Mouse (Mus musculus) cerebellum, adult 18-20 months (tissue): ENCODE results near the gene Fam151b.

Source experiments
- DNase-seq, 2 experiments: peaks; one replicate each; pipeline ENCODE4 v3.0.0; 2021

Fam151b gene

GRCm38 (mm10) chr13:92483852-92484463 is at the start of gene Fam151b:
Fam151b (minus strand) TSS chr13:92484015.
- DNase-seq, result peak; percentile 93 to 96

- DNase-seq, result no peak
Observed at GRCm38 (mm10) chr13:92532216-92532615, 48.4 kb upstream of the Fam151b start.

GRCm38 (mm10) chr13:92531237-92531636 is 47.4 kb upstream of the Fam151b start:
- peak in 1 of 2 experiments; percentile 8 for DNase-seq

- peak; percentile 97 to 100 for DNase-seq
Observed at GRCm38 (mm10) chr13:92530721-92531211, 47.0 kb upstream of the Fam151b start, which contains the start of gene Zfyve16. Zfyve16 (minus strand) TSS chr13:92530868.

- no peak for DNase-seq
Observed at GRCm38 (mm10) chr13:92529828-92530720, 46.3 kb upstream of the Fam151b start.

- DNase-seq, result no peak
Observed at GRCm38 (mm10) chr13:92523178-92523813, 39.5 kb upstream of the Fam151b start.

GRCm38 (mm10) chr13:92504871-92505270 is 21.1 kb upstream of the Fam151b start:
- no peak for DNase-seq

- no peak for DNase-seq
Observed at GRCm38 (mm10) chr13:92491923-92492322, 8.1 kb upstream of the Fam151b start.

GRCm38 (mm10) chr13:92490817-92491216 is 7.0 kb upstream of the Fam151b start:
- no peak for DNase-seq

GRCm38 (mm10) chr13:92483348-92483747 is 467 bp downstream of the Fam151b start:
- DNase-seq, result peak; percentile 43 to 45

- DNase-seq, result no peak
Observed at GRCm38 (mm10) chr13:92470151-92470550, 13.7 kb downstream of the Fam151b start.

- DNase-seq, result no peak
Observed at GRCm38 (mm10) chr13:92469381-92469780, 14.4 kb downstream of the Fam151b start.

- DNase-seq, result peak in 1 of 2 experiments; percentile 6
Observed at GRCm38 (mm10) chr13:92467891-92468290, 15.9 kb downstream of the Fam151b start.

- no peak for DNase-seq
Observed at GRCm38 (mm10) chr13:92464698-92465097, 19.1 kb downstream of the Fam151b start.

- DNase-seq, result no peak
Observed at GRCm38 (mm10) chr13:92446872-92447271, 36.9 kb downstream of the Fam151b start.

GRCm38 (mm10) chr13:92440286-92440685 is 43.5 kb downstream of the Fam151b start:
- DNase-seq, result no peak

- DNase-seq, result no peak
Observed at GRCm38 (mm10) chr13:92438656-92439055, 45.2 kb downstream of the Fam151b start.

GRCm38 (mm10) chr13:92427351-92427855 is 56.4 kb downstream of the Fam151b start:
- DNase-seq, result peak; percentile 17

GRCm38 (mm10) chr13:92426294-92427051 is 57.3 kb downstream of the Fam151b start:
- DNase-seq, result peak; percentile 49 to 61

GRCm38 (mm10) chr13:92425758-92426264 is 58.0 kb downstream of the Fam151b start, which contains the start of gene Ankrd34b:
Ankrd34b (plus strand) TSS chr13:92425896.
- peak; percentile 92 to 94 for DNase-seq

GRCm38 (mm10) chr13:92423711-92424110 is 60.1 kb downstream of the Fam151b start:
- no peak for DNase-seq

- no peak for DNase-seq
Observed at GRCm38 (mm10) chr13:92419630-92420029, 64.2 kb downstream of the Fam151b start.
